Mouse (Mus musculus) adrenal gland, postnatal 14 days (tissue): Measurements from ENCODE around the gene Mcam. TPM values are rescaled to one million over a fixed set of nuclear protein-coding genes. Genes with fewer than 3 reads are reported as not detected.
"Not testable (repeated sequence)": the region's sequence is repeated elsewhere in the genome, so short reads cannot be mapped to it uniquely, and the experiment has no call there.

ENCODE experiments used
- DNase-seq: peaks from one replicate; pipeline ENCODE4 v3.0.0; 2021; ENCODE audit warnings: mixed read lengths
- total RNA-seq: library from RNA; stranded (reverse); gene quantifications from 2 replicates; pipeline ENCODE4 v1.2.3, GENCODE M21; 2021

Gene Mcam
- total RNA-seq, 1 experiment from 2014 or later, result 65.3 TPM

- no peak for DNase-seq
Observed at GRCm38 (mm10) chr9:44108269-44109055, 25.8 kb upstream of the Mcam start.

GRCm38 (mm10) chr9:44109360-44110095 is 24.7 kb upstream of the Mcam start:
- DNase-seq, result peak; percentile 85

- not testable (repeated sequence) for DNase-seq
Observed at GRCm38 (mm10) chr9:44111909-44112308, 22.4 kb upstream of the Mcam start.

GRCm38 (mm10) chr9:44113105-44113789 is 21.0 kb upstream of the Mcam start, which contains the start of the genes Gm49380 and Rnf26:
Gene Gm49380 (minus strand): TSS chr9:44113500.
Gene Rnf26 (minus strand): TSS chr9:44113517.
- peak; percentile 97 for DNase-seq

- no peak for DNase-seq
Observed at GRCm38 (mm10) chr9:44114453-44114852, 19.8 kb upstream of the Mcam start.

DNA sequence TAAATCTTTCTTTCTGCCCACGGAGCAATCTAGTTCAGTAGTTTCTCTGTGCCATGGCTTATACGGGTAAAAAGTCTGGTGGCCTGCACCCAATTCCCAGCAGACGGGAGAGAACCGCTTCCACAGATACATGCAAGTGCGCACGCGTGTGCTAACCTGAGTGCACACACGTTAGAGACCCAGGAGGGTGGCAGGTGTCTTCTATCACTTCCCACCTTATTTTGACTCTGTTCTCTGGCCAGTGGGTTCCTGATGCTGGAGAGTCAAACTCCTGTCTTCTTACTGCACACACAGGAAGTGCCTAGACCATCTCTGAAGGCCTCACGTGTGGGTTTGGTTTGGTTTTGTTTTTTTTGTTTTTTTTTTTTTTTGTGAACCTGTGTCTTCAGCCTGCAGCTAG is 18.7 kb upstream of the Mcam start:
- no peak for DNase-seq

GRCm38 (mm10) chr9:44116182-44116581 is 18.1 kb upstream of the Mcam start:
- no peak for DNase-seq

DNA sequence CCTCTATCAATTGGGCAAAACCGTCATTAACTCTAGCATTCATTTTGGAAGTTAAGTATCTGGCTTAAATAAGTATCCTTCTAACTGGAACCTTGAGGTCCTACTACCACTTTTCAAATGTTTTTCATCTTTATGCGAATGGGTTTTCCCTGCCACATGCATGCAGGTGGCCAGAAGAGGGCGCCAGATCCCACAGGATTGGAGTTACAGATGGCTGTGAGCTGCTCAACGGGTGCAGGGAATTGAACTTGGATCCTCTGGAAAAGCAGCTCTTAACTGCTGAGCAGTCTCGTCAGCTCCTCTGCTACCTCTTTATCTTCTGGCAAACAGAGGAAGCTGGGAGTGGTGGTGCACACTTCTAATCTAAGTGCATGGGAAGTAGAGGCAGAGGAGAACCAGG is 15.3 kb upstream of the Mcam start:
- DNase-seq, result peak; percentile 70

DNA sequence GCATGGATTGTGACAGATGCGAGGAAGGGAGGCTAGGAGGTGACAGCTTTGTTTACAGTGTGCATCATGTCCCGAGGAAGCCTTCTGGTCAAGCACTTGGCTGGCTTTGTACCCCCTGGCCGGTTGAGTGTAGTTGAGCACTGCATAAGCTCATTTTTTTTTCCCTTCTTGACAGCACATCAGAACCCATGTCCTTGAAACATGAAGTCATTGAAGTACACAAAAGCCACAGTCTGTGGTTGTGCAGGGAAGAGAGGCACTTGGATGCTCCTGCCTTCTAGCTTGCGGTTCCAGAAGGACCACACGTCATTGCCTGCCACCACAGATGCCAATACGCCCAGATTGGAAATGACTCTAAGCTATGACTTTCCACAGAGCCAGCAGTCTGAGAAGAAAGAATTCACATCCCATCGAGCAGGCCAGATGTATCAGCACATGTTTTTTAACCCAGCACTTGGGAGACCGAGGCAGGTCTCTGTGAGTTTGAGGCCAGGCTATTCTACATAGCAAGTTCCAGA is 14.3 kb upstream of the Mcam start:
- no peak for DNase-seq

- DNase-seq, result no peak
Observed at GRCm38 (mm10) chr9:44124317-44124716, 10.0 kb upstream of the Mcam start.

DNA sequence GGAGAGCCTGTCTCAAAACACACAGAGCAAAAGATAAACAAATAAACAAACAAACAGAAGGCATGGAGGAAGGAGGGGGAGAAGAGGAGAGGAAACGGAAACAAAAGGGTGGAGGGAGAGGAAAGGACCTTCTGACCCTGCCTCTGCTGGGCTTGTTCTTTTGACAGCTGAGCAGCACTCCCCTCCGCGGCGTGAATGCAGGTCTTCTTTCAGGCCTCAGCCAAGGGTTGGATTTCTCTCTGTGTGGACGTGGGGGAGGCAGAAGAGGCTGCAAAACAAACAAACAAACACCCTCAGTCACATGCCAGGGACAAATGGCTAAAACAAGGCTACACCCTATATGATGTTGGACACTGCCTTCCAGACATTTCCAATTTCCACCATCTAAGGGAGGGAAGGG is 9.2 kb upstream of the Mcam start:
- DNase-seq, result no peak

DNA sequence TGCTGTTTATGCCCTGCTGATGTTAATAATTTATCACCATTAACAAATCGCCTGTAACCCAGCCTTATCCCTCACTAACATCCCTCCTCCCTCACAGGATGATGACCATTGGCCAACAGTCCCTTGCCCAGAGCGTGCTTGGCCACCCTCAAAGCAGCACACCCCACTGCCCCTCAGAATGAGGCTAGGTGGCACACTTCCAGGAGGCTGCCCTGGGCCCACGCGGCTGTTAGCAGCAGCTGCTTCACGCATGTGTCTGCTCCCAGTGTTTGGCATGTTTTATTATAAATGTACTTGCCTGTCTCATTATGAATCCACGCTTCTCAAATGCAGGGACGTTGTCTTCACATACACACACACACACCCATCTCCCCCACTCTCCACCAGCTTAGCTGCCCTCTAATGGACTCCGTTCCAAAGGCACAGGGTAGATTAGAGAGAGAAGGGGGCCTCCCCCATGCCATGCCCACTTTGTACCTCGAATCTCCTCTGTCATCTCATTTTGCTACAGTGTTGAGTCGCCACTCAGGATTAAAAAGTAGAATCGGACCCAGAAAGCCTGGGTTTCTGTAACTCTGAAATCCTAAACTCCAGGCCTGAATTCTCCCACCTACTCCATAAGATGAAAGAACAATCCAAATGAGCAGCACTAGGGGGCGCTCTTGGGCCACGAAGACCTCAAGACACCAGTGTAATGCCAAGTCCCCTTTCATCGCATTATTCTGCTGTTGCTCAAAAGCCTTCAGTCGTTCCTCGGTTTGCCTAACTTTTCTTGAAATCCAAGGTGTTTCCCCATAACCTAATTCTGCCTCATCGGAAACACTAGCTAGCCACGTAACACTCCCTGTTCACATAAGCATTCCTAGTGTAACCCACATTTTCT is 8.5 kb upstream of the Mcam start:
- DNase-seq, result peak; percentile 92

DNA sequence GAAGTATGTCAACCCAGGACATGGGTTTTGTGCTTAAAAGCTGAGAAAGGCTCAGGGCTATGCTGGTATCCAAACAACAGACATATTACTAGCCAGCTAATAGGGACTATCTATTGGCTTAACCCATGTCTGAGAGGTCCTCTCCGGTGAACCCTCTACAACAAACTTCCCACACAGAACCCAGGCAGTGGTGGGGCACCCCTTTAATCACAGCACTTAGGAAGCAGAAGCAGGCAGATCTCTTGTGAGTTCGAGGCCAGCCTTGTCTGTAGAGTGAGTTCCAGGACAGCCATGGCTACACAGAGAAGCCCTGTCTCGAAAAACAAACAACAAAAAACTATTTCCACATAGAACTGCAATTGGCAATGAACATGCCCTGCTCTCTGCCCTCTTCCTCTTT is 7.5 kb upstream of the Mcam start:
- DNase-seq, result no peak

- DNase-seq, result peak; percentile 58
Observed at GRCm38 (mm10) chr9:44127351-44127801, 6.9 kb upstream of the Mcam start.

GRCm38 (mm10) chr9:44129633-44130032 is 4.6 kb upstream of the Mcam start:
- peak; percentile 40 for DNase-seq

DNA sequence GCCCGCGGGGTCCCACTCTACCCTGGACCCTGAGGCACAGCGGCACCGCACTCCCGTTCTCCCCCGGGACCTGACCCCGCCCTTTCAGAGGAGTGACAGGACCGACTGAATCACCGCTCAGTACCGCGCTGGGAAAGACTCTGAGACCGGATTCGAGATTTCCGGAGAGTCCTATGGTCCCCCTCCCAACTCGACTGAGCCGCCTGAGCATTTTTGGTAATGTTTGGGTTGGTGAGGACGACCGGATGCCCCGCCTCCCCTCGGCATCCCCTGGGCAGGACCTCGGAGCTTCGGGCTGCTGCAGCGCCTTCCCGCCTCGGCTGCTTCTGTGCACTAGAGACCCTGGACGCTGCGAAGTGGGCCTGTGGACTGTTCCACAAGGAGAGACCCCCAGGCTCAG is 4.2 kb upstream of the Mcam start:
- peak; percentile 84 for DNase-seq

DNA sequence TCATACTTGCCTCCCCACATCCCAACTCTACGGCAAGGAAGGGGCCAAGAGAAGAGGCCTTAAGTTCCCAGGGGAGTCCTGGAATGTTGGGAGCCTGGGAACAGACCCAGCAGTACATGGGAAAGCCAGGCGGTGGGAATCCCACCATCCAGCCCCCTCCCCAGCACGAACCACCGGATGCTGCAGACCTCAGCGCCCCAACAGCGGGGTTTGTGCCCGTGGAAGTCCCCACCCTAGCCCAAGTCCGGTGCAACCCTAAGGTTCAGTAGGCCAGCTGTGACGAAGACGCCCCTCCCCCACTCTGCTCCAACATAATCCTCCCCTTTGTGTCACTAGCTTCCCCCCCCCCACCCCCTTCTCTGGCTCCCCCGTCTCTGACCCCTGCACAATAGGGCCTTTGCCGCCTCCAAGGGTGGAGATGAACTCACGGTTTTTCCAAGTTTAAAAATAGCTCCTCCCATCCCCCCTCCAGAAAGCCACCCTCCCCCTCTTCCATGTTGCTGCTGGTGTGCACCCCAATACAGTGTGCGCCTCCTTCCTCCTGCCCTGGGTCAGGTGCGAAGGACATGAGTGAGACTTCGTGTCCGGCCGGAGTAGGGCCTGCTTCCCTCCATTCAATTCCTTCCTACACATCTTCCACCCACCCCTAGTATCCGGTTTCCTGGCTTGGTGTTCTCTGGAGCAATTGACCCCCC is 3.5 kb upstream of the Mcam start:
- peak; percentile 63 for DNase-seq

DNA sequence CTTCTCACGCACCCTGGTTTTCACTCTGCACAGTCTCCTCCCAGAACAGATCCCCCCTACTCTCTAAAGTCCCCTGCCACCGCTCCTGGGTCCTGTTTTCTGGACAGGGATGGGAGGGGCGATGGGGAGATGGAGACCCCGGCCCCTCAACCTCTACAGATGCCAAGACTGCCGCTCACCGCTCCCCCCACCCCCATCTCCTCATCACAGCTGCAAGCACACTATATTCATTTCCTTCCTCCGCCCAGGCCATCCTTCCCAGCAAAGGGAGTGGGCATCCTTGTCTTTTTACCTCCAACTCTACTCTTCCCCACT is 3.0 kb upstream of the Mcam start:
- no peak for DNase-seq

- DNase-seq, result no peak
Observed at GRCm38 (mm10) chr9:44132200-44132599, 2.1 kb upstream of the Mcam start.

DNA sequence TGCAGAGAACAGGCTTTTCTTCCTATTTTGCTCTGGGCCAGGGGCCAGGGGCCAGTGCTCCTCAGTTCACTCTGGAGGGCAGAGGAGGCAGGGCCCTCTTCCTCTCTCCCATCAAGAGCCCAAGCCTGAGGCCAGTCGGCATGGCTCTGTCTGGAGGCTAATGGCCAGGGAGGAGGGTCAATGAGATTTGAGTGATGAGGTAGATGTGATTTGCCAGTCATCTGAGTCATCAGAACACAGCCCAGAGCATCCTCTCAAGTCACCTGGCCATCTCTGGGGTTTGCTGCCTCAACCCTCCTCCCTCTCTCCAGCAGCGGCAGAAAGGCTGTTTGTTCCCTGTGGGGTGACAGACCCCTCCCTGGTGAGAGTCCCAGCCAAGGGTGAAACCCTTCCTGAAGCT is 982 bp upstream of the Mcam start:
- no peak for DNase-seq
